Mouse (Mus musculus) spleen, postnatal 10 days (tissue): Measurements from ENCODE around the gene Cd59a.
A peak's percentile ranks its signal among the peaks of the same experiment; 100 is the strongest.
"Not testable (repeated sequence)": the region's sequence is repeated elsewhere in the genome, so short reads cannot be mapped to it uniquely, and the experiment has no call there.

Experiments
- DNase-seq, 2 experiments: peaks; one replicate each; pipeline ENCODE4 v3.0.0; 2021 to 2022; ENCODE audit warnings: low spot score in 2 of 2

Cd59a gene

DNA sequence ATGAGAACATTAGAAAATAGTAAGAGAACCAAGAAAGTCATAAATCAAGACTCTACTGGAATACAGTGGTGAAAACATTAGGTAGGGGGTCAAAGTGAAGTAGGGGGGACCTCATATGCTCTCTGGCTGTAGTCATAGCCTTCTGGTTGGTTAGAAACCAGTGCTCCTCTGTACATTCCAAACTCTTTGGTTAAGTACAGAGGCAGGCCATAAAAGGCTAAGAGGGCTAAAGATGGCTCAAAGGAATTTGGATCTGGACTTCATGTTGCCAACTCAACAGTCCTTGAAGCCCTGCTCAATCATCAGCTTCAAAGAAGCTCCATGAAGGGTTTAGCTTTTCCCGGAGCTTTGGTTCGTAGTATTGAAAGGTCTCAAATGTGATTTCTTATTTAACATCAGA is 13.4 kb downstream of the Cd59a start:
- DNase-seq = not testable (repeated sequence)

- no peak for DNase-seq
These were observed 13.9 kb downstream of the Cd59a start for GRCm38 (mm10) chr2:104109528-104109927.

- DNase-seq = no peak
These were observed 14.4 kb downstream of the Cd59a start for GRCm38 (mm10) chr2:104110031-104110430.

- DNase-seq = not testable (repeated sequence)
These were observed 15.7 kb downstream of the Cd59a start for GRCm38 (mm10) chr2:104111170-104111797.

- DNase-seq = not testable (repeated sequence)
These were observed 18.0 kb downstream of the Cd59a start for GRCm38 (mm10) chr2:104113563-104113962.

DNA sequence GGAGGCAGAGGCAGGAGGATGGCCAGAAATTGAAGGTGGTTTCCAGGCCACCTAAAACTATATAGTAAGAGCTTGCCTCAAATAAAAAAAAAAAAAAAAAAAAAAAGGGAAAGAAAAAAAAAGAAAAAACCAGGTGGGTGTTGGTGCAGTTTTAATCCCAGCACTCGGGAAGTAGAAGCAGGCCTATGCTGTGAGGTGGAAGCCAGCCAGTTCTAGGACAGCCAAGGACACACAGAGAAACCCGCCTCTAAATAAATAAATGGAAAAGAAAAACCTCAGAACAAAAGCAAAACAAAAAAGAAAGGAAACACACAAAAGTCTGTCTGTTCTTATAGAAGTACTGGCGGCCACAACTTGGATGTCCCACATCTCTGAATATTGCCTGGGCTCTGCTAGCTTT is 19.3 kb downstream of the Cd59a start:
- no peak for DNase-seq

GRCm38 (mm10) chr2:104117173-104117572 is 21.6 kb downstream of the Cd59a start:
- DNase-seq = not testable (repeated sequence)

- DNase-seq = no peak
These were observed 23.5 kb downstream of the Cd59a start for GRCm38 (mm10) chr2:104119097-104119496.

DNA sequence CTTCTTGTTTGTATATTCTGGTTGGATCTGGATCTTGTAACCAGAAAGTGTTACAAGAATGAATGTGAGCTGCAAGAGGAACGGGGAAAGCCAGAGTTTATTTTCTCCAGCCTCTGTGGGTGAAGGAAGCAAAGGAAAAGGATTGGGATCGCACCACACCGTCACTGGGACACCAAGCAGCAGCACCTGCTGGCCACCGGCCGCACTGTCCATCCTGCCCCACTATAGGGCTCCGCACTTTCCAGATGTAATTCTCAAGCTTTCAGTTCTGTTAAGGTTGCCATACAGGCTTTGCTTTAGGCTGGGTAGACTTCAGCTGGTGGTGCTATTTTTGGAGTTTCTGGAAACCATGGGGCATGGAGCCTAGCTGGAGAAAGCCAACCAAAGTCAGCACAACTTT is 24.7 kb downstream of the Cd59a start:
- DNase-seq = peak in 1 of 2 experiments; percentile 28

GRCm38 (mm10) chr2:104121681-104122504 is 26.3 kb downstream of the Cd59a start:
- DNase-seq = peak; percentile 54 to 69

- peak; percentile 97 for DNase-seq
These were observed 27.1 kb downstream of the Cd59a start, which contains the start of gene A930018P22Rik for GRCm38 (mm10) chr2:104122505-104123378. A930018P22Rik (plus strand) TSS chr2:104122769.

DNA sequence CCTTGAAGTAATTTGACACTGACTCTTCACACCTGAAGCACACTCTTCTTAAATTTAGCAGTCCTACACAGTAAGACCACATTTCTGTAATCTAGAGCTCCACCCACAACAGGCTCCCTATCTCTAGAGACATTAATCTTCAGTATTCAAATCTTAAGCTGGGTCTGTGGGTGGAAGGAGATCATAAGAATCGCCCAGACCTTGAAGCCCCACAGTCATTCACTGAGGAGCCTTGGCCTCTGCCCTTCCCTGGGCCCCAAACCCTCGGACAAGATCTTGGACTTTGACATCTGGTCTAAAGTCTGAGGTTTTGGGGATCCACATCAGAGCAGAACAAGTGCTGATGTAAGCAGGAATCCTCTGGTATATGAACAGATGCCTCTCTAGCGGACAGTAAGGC is 27.9 kb downstream of the Cd59a start:
- peak in 1 of 2 experiments; percentile 58 for DNase-seq

GRCm38 (mm10) chr2:104124071-104124470 is 28.5 kb downstream of the Cd59a start:
- no peak for DNase-seq

GRCm38 (mm10) chr2:104128803-104129531 is 33.4 kb downstream of the Cd59a start:
- DNase-seq = no peak

DNA sequence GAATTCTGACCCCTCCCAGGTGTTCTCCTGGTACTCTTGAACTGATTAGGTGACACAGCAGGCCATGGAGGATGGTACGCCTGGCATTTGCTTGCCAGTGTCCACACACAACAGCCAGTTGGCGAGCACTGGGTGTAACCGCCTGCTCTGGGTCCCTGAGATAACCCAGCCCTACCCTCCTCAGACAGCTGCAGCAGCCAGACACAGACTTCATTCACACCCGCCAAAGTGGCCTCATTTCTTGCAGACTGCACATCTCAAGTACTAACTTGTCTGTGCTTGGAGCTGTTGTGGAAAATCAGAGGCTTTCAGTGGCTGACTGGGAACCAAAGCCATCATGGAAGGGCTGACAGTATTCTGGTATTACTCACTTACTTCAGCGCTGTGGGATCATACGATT is 34.6 kb downstream of the Cd59a start:
- DNase-seq = peak; percentile 60 to 83

- peak; percentile 87 to 92 for DNase-seq
These were observed 35.4 kb downstream of the Cd59a start for GRCm38 (mm10) chr2:104130969-104131368.

DNA sequence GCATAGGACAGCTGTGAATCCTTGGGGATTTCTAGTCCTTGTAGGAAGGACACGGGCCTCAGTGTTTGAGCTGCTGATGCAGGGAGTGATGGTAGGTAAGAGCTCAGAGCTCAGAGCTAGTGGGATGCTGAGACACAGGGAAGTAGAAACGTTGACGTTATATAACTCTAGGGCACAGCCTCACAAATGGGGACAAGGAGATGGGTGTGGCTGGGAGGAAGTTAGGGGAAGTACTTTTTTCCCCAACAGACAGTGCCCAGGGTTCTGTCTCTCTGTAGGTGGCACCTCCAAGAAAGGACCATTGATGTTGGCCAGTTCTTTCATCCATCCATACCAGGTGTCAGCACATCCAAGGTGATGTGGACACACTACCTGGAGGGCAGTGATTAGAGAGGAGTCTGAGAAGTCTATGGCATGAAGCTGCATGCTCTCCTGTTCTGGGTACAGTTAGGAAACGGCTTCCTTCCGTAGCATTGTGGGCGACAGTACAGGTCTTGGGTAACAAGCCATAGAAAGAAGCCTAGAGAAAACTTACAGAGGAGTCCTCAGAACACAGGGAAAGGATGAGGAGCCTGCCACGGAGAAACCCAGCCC is 36.8 kb downstream of the Cd59a start:
- DNase-seq = no peak

GRCm38 (mm10) chr2:104133042-104133810 is 37.6 kb downstream of the Cd59a start:
- no peak for DNase-seq

DNA sequence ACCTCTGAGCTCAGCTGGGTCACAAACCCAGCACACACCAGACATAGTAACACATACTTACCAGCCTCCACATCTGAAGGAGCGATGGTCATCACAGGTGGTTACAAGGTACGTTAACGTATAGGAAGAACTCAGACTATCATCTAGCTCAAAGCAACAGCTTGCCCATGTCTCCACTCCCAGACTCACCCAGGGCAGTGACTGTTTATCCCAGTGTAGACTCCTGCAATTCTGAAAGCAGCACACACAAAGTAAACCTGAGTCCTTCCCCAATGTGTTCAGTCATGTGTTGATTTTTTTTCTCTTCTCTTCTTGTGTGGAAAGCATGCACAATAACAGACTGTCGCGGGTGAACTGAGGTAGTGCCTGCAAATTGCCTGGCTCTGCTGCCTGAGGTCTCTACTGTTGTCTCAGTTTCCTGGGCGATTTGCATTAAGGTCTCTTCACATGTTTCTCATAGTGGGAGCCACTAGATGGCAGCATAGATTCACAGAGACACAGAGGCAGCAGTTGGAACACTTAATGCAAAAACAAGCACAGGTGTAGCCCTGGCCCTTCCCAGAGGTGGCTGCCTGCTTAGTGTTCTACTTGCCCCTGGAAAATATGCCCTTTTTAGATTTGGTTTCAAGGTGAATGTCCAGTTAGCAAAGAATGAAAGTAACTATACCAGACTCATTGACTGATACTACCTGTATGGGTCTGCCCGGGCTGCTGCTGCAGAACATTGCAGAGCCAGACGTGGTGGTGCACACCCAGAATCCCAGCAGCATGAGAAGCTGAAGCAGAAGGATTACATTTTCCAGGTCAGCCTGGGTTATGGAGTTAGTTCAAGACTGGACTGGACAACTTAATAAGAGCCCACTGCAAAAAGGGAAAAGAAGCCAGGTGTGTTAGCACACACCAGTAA is 38.8 kb downstream of the Cd59a start:
- peak; percentile 53 to 65 for DNase-seq
